Mouse (Mus musculus) ES-Bruce4 (cell line): ENCODE measurements around the gene Sox15. TPM values are rescaled to one million over a fixed set of nuclear protein-coding genes. Genes with fewer than 3 reads are reported as not detected.
"Not testable (repeated sequence)": the region's sequence is repeated elsewhere in the genome, so short reads cannot be mapped to it uniquely, and the experiment has no call there.

ENCODE experiments used
- H3K27ac ChIP-seq: 2 replicates; pipeline ENCODE4 v1.5.1; 2012; ENCODE audit warnings: low read length, inconsistent platforms; ENCODE audit not compliant: insufficient read depth
- H3K27me3 ChIP-seq: 2 replicates; pipeline ENCODE4 v1.6.1; 2012; ENCODE audit warnings: mild to moderate bottlenecking, low read length, inconsistent platforms; ENCODE audit not compliant: control insufficient read depth, poor library complexity, insufficient read depth, severe bottlenecking
- H3K36me3 ChIP-seq: 2 replicates; pipeline ENCODE4 v1.6.1; 2012; ENCODE audit warnings: inconsistent platforms, mild to moderate bottlenecking, low read length, moderate library complexity; ENCODE audit not compliant: control insufficient read depth, poor library complexity, insufficient read depth, severe bottlenecking
- H3K4me1 ChIP-seq: one replicate; pipeline ENCODE4 v1.8.1; 2011; ENCODE audit warnings: low read length; ENCODE audit not compliant: control insufficient read depth, insufficient read depth
- H3K4me3 ChIP-seq: 2 replicates; pipeline ENCODE4 v1.5.1; 2011; ENCODE audit warnings: low read depth, mild to moderate bottlenecking, low read length
- H3K9ac ChIP-seq: 2 replicates; pipeline ENCODE4 v1.6.1; 2012; ENCODE audit warnings: low read depth, mild to moderate bottlenecking, inconsistent platforms; ENCODE audit not compliant: poor library complexity, severe bottlenecking
- H3K9me3 ChIP-seq: replicated peaks from 2 replicates; pipeline ENCODE4 v1.6.1; 2012; ENCODE audit warnings: mild to moderate bottlenecking, low read length, inconsistent platforms; ENCODE audit not compliant: control insufficient read depth, poor library complexity, insufficient read depth, severe bottlenecking
- CTCF ChIP-seq: IDR thresholded peaks from one replicate; pipeline ENCODE4 v1.8.1; 2011; ENCODE audit warnings: low read depth, low read length
- EP300 ChIP-seq: IDR thresholded peaks from 2 replicates; pipeline ENCODE4 v1.6.1; 2011; ENCODE audit warnings: low read depth, low read length; ENCODE audit not compliant: insufficient read depth
- POLR2A ChIP-seq: IDR thresholded peaks from one replicate; pipeline ENCODE4 v1.8.1; 2011; ENCODE audit warnings: low read length; ENCODE audit not compliant: insufficient read depth
- polyA plus RNA-seq: library from polyadenylated mRNA; stranded (reverse); fragments of >200 nt; gene quantifications from 2 replicates; pipeline ENCODE4 v1.2.4, GENCODE M21; 2011; ENCODE audit warnings: low read depth; ENCODE audit not compliant: missing spikeins, insufficient read depth, insufficient read length

Gene Sox15
- polyA plus RNA-seq, 1 experiment = 45.2 TPM

DNA sequence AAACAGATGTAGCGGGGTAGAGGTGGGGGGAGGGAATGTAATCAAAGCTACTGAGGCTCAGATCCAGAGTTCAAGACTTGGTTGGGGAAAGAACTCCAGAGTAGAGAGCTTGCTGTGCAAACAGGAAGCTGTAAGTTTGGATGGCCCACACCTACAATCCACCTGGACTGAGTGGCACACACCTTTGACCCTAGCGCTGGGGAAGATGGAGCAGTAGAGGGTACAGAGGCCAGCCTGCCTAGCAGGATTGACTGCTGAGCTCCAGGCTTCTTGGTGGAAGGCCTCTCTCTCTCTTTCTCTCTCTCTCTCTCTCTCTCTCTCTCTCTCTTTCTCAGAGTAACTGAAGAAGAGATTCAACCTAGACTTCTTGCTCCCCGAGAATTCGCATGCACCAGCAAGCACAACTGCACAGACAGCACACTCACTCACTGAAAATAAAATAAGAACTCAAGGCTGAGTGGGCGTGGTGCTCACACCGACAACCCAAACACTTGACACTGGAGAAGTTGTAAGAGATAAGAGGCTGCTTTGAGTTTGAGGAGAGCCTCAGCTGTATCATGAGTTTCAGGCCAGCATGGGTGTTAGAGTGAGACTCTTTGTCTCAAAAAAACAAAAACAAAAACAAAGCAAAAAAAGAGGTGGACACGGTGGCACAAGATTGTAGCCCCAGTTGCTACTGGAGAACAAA, 34.6 kb upstream of the Sox15 start:
- H3K4me1 ChIP-seq = no peaks in the 10 kb centered on the region
- no peaks in the 10 kb centered on the region for H3K9me3 ChIP-seq
- H3K36me3 ChIP-seq = no peaks in the 10 kb centered on the region
- TF ChIP-seq POLR2A (no peak), EP300 (no peak), CTCF (no peak)
- H3K4me3 ChIP-seq = no peak overlapping the region
- H3K9ac ChIP-seq = no peak overlapping the region
- no peaks in the 10 kb centered on the region for H3K27me3 ChIP-seq
- H3K27ac ChIP-seq = no peak overlapping the region

- Histone ChIP-seq H3K9ac (peak within 1 kb of the TSS; percentile 55), H3K4me3 (peak within 1 kb of the TSS; percentile 71), H3K36me3 (no peaks in the 10 kb centered on the region), H3K9me3 (no peaks in the 10 kb centered on the region), H3K27ac (no peak within 1 kb of the TSS), H3K4me1 (no peaks in the 10 kb centered on the region), H3K27me3 (no peaks in the 10 kb centered on the region)
- TF ChIP-seq EP300 (no peak), CTCF (no peak), POLR2A (no peak)
Observed at GRCm38 (mm10) chr11:69621571-69622268, 33.4 kb upstream of the Sox15 start, which contains the start of gene Sat2. Sat2 (plus strand) TSS chr11:69622024.

- TF ChIP-seq POLR2A (no peak), EP300 (no peak), CTCF (no peak)
- Histone ChIP-seq H3K4me1 (no peaks in the 10 kb centered on the region), H3K4me3 (peak overlapping the region; percentile 71), H3K36me3 (no peaks in the 10 kb centered on the region), H3K27me3 (no peaks in the 10 kb centered on the region), H3K27ac (no peak overlapping the region), H3K9me3 (no peaks in the 10 kb centered on the region), H3K9ac (peak overlapping the region; percentile 55)
Observed at GRCm38 (mm10) chr11:69622406-69622805, 32.7 kb upstream of the Sox15 start.

DNA sequence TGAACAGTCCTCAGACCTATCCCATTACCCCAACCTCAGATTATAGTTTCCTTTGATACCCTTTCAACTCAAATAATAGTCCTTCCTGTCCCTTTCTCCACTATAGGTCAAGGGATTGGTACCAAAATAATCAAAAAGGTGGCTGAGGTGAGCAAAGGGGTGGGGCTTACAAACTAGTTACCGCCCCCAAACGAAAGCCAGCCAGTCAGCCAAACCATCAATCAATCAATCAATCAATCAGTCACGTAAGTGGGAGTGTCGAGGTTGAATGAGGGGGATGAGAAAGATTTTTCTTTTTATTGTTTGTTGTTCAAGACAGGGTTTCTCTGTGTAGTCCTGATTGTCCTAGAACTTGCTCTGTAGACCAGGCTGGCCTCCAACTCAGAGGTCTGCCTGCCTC, 32.1 kb upstream of the Sox15 start:
- H3K9ac ChIP-seq = peak overlapping the region; percentile 68
- TF ChIP-seq POLR2A = no peak
- TF ChIP-seq EP300 = no peak
- no peak for TF ChIP-seq CTCF
- no peaks in the 10 kb centered on the region for H3K9me3 ChIP-seq
- no peaks in the 10 kb centered on the region for H3K4me1 ChIP-seq
- H3K4me3 ChIP-seq = peak overlapping the region; percentile 71
- H3K27me3 ChIP-seq = no peaks in the 10 kb centered on the region
- H3K36me3 ChIP-seq = no peaks in the 10 kb centered on the region
- no peak overlapping the region for H3K27ac ChIP-seq

DNA sequence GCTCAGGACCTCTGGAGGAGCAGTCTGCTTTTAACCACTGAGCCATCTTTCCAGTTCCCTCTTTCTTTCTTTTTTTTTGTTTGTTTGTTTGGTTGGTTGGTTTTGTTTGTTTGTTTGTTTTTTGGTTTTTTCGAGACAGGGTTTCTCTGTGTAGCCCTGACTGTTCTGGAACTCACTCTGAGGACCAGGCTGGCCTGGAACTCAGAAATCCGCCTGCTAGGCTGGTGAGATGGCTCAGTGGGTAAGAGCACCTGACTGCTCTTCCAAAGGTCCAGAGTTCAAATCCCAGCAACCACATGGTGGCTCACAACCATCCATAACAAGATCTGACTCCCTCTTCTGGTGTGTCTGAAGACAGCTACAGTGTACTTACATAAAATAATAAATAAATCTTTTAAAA, 30.8 kb upstream of the Sox15 start:
- H3K27ac ChIP-seq, H3K4me1 ChIP-seq, H3K27me3 ChIP-seq, H3K36me3 ChIP-seq, H3K4me3 ChIP-seq, H3K9me3 ChIP-seq, H3K9ac ChIP-seq: not testable (repeated sequence)

- H3K4me1 ChIP-seq = no peaks in the 10 kb centered on the region
- no peaks in the 10 kb centered on the region for H3K36me3 ChIP-seq
- H3K27ac ChIP-seq = no peak overlapping the region
- no peaks in the 10 kb centered on the region for H3K27me3 ChIP-seq
- TF ChIP-seq EP300 (no peak), CTCF (peak; percentile 99)
- H3K4me3 ChIP-seq = no peak overlapping the region
- no peak overlapping the region for H3K9ac ChIP-seq
- H3K9me3 ChIP-seq = no peaks in the 10 kb centered on the region
Observed at GRCm38 (mm10) chr11:69628286-69628685, 26.8 kb upstream of the Sox15 start.
